Mouse (Mus musculus): ENCODE results near the gene Cldn3. TPM values are rescaled to one million over a fixed set of nuclear protein-coding genes. Genes with fewer than 3 reads are reported as not detected.
"Not testable (repeated sequence)": the region's sequence is repeated elsewhere in the genome, so short reads cannot be mapped to it uniquely, and the experiment has no call there.

Cldn3 gene
- polyA plus RNA-seq (2012; rRNA removed) (7.2 and 8.8 TPM in 2 replicates), polyA plus RNA-seq (2014; fragmentation: Nextera tagmentation; extraction: Ambion mirVana) (14.7 and 18.3 TPM in 2 replicates)

DNA sequence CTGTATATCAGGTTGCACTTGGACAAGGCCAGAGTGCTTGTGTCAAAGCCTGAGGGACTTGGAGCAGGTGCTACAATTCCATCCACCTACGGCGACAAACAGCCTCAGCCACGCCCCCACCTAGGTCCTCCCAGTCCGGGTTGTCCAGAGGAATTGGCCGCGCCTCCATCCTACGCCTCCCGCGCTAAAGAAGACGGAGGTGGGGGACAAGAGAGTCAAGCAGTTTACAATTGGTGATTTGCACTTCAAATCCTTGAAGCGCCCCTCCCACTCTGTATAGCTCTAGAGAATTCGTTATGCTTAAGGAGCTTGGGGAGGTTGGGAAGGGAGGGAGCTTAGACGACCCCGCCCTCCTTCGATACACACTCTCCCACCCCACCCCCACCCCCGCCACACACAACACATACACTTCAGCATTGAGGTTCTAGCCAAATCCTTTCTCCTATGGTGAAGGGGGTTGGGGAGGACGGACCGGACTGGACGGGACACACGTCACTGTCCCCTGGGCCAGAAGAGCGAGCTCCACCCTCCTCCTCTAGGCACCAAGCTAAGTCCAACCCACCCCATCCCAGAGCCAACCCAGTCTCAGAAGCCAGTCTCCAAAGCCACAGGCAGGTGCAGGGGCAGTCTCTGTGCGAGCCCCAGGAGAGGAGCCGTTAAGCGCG, at the start of gene Cldn3:
Gene Cldn3 (plus strand): TSS at position 582 of the 665 bp plus-strand sequence.
- H3K9me3 ChIP-seq (ENCODE audit: control insufficient read depth, low read length), result no peaks in the 10 kb centered on the region
- H3K27me3 ChIP-seq (ENCODE audit: control insufficient read depth, insufficient read depth, low read length), result peaks cover 37% of the 10 kb centered on the region
- H3K4me1 ChIP-seq (ENCODE audit: control insufficient read depth, insufficient read depth, low read length), result peaks cover 14% of the 10 kb centered on the region
- DNase-seq (ENCODE audit: low spot score) (no peak), ATAC-seq (ENCODE audit: low FRiP score, low read depth) (peak; percentile 45; the same call in 1 of the 2 replicates)
- no peaks in the 10 kb centered on the region for H3K36me3 ChIP-seq (ENCODE audit: control insufficient read depth, insufficient read depth, low read length)
- under 1% methylated on average over 22 of the region's 25 CpGs for WGBS
- H3K4me2 ChIP-seq (replicated peaks; ENCODE audit: low read depth, low read length, severe bottlenecking), result peak within 1 kb of the TSS; percentile 42
- no peak within 1 kb of the TSS for H3K27ac ChIP-seq (replicated peaks; ENCODE audit: low read depth, low read length)
- H3K4me3 ChIP-seq (replicated peaks; ENCODE audit: low read length), result peak within 1 kb of the TSS; percentile 27
- H3K9ac ChIP-seq (ENCODE audit: low read depth, low read length, severe bottlenecking), result no peak within 1 kb of the TSS
- no peak for TF ChIP-seq POLR2A (IDR thresholded peaks at IDR 0.05; ENCODE audit: borderline replicate concordance, extremely low read depth, insufficient read depth, insufficient read length)

DNA sequence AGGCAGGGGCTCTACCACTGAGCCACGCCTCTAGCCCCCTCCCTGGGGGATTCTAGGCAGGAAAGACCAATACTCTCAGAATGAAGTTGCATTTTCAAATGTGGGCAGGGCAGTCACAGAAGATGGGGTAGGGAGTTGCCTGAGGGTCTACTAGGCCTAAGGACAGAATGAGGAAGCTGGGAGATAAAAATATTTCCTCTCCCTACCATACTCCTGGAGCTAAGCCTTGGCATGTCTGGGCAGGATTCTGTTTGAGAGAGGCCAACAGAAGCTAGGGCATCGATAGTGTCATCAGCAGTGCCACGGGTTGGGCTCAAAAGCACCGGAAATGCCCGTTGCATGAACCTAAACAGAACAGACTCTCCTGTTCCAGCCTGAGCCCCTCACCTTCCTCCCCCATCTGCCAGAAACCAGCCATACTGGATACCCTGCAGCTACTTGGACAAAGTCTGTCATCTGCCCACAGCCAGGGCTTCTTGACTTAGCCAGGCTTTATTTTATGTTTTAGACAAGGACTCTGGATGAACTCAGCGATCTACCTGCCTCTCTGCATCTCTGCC, 49.3 kb upstream of the Cldn3 start:
- Histone ChIP-seq H3K36me3 (ENCODE audit: control insufficient read depth, insufficient read depth, low read length) (no peaks in the 10 kb centered on the region), H3K9me3 (ENCODE audit: control insufficient read depth, low read length) (no peaks in the 10 kb centered on the region), H3K4me2 (replicated peaks; ENCODE audit: low read depth, low read length, severe bottlenecking) (no peak overlapping the region), H3K9ac (ENCODE audit: low read depth, low read length, severe bottlenecking) (no peak overlapping the region), H3K4me1 (ENCODE audit: control insufficient read depth, insufficient read depth, low read length) (no peaks in the 10 kb centered on the region), H3K27ac (replicated peaks; ENCODE audit: low read depth, low read length) (no peak overlapping the region), H3K27me3 (ENCODE audit: control insufficient read depth, insufficient read depth, low read length) (no peaks in the 10 kb centered on the region), H3K4me3 (replicated peaks; ENCODE audit: low read length) (no peak overlapping the region)
- DNase-seq (ENCODE audit: low spot score) (no peak), ATAC-seq (ENCODE audit: low FRiP score, low read depth) (no peak)
- WGBS, result 82% methylated on average over 6 of the region's 6 CpGs
- no peak for TF ChIP-seq POLR2A (IDR thresholded peaks at IDR 0.05; ENCODE audit: borderline replicate concordance, extremely low read depth, insufficient read depth, insufficient read length)

DNA sequence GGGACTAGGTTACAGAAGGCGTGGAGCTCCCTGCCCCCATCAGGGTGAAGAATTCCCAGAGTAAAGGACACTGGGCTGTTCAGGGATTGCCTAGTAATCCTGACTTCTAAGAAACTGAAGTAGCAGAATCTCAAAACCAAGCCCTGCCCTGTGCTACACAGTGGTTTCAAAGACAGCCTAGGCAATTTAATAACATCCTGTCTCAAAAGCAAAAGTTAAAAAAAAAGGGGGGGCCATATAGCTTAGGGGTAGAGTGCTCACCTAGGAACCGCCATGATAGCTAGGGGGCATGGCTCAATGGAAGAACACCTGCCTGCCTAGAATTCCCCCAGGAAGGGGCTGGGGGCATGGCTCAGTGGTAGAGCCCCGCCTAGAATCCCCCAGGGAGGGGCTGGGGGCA, 46.9 kb upstream of the Cldn3 start:
- Histone ChIP-seq H3K4me1 (ENCODE audit: control insufficient read depth, insufficient read depth, low read length) (no peaks in the 10 kb centered on the region), H3K9ac (ENCODE audit: low read depth, low read length, severe bottlenecking) (no peak overlapping the region), H3K27me3 (ENCODE audit: control insufficient read depth, insufficient read depth, low read length) (no peaks in the 10 kb centered on the region), H3K4me3 (replicated peaks; ENCODE audit: low read length) (no peak overlapping the region), H3K4me2 (replicated peaks; ENCODE audit: low read depth, low read length, severe bottlenecking) (no peak overlapping the region), H3K9me3 (ENCODE audit: control insufficient read depth, low read length) (no peaks in the 10 kb centered on the region), H3K27ac (replicated peaks; ENCODE audit: low read depth, low read length) (no peak overlapping the region), H3K36me3 (ENCODE audit: control insufficient read depth, insufficient read depth, low read length) (no peaks in the 10 kb centered on the region)
- ATAC-seq (ENCODE audit: low FRiP score, low read depth) (no peak), DNase-seq (ENCODE audit: low spot score) (no peak)
- 69% methylated on average over 2 of the region's 3 CpGs for WGBS
- no peak for TF ChIP-seq POLR2A (IDR thresholded peaks at IDR 0.05; ENCODE audit: borderline replicate concordance, extremely low read depth, insufficient read depth, insufficient read length)

DNA sequence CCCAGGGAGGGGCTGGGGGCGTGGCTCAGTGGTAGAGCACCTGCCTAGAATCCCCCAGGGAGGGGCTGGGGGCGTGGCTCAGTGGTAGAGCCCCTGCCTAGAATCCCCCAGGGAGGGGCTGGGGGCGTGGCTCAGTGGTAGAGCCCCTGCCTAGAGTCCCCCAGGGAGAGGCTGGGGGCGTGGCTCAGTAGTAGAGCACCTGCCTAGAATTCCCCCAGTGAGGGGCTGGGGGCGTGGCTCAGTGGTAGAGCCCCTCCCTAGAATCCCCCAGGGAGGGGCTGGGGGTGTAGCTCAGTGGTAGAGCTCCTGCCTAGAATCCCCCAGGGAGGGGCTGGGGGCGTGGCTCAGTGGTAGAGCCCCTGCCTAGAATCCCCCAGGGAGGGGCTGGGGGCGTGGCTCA, 46.5 kb upstream of the Cldn3 start:
- 86% methylated on average over 2 of the region's 7 CpGs for WGBS
- not testable (repeated sequence) for H3K9me3 ChIP-seq (ENCODE audit: control insufficient read depth, low read length); H3K36me3 ChIP-seq (ENCODE audit: control insufficient read depth, insufficient read depth, low read length); H3K4me3 ChIP-seq (replicated peaks; ENCODE audit: low read length); H3K27me3 ChIP-seq (ENCODE audit: control insufficient read depth, insufficient read depth, low read length); H3K4me2 ChIP-seq (replicated peaks; ENCODE audit: low read depth, low read length, severe bottlenecking); H3K4me1 ChIP-seq (ENCODE audit: control insufficient read depth, insufficient read depth, low read length); H3K27ac ChIP-seq (replicated peaks; ENCODE audit: low read depth, low read length); DNase-seq (ENCODE audit: low spot score); H3K9ac ChIP-seq (ENCODE audit: low read depth, low read length, severe bottlenecking); ATAC-seq (ENCODE audit: low FRiP score, low read depth)

DNA sequence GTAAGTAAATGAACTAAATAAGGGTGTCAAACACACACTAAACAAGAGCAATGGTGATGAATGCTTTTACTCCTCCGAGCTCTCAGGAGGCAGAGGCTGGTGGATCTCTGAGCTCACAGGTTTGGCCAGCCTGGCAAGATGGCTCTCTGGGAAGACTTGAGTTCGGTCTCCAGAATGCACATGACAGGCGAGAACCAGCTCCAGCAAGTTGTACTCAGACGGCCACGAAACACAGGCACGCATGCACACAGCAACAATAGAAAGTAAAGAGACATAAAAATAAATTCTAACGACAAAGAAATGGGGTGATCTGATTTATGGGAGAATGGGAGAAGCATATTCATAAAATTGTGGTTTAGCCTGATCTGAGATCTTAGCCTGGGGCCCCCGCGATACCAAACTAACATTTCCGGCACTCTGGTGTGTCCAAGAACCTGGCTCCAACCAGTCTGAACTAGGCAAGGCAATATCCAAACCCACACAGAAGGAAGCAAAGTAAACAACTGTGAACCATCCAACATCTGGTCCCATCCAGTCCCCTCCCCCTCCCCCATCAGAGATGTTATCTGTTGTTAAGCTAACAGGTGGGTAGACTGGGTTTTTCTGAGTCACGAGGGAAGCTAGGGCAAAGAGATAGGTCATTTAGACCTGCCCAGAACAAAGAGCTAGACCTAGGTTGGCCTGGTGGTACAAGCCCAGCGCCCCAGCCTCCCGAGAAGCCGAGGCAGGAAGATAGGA, 44.4 kb upstream of the Cldn3 start:
- H3K4me1 ChIP-seq (ENCODE audit: control insufficient read depth, insufficient read depth, low read length), result peaks cover 4% of the 10 kb centered on the region; the same call in 1 of the 2 replicates
- H3K9me3 ChIP-seq (ENCODE audit: control insufficient read depth, low read length), result no peaks in the 10 kb centered on the region
- H3K4me3 ChIP-seq (replicated peaks; ENCODE audit: low read length), result no peak overlapping the region
- no peak for ATAC-seq (ENCODE audit: low FRiP score, low read depth)
- no peak for DNase-seq (ENCODE audit: low spot score)
- no peak overlapping the region for H3K27ac ChIP-seq (replicated peaks; ENCODE audit: low read depth, low read length)
- WGBS, result 67% methylated on average over 14 of the region's 14 CpGs
- no peak overlapping the region for H3K9ac ChIP-seq (ENCODE audit: low read depth, low read length, severe bottlenecking)
- H3K4me2 ChIP-seq (replicated peaks; ENCODE audit: low read depth, low read length, severe bottlenecking), result no peak overlapping the region
- H3K36me3 ChIP-seq (ENCODE audit: control insufficient read depth, insufficient read depth, low read length), result no peaks in the 10 kb centered on the region
- H3K27me3 ChIP-seq (ENCODE audit: control insufficient read depth, insufficient read depth, low read length), result peaks cover 16% of the 10 kb centered on the region; the same call in 1 of the 2 replicates
- TF ChIP-seq POLR2A (IDR thresholded peaks at IDR 0.05; ENCODE audit: borderline replicate concordance, extremely low read depth, insufficient read depth, insufficient read length), result no peak

Data from limb, embryonic 14.5 days (tissue).